Mouse (Mus musculus): ENCODE measurements around the gene G2e3. TPM values are rescaled to one million over a fixed set of nuclear protein-coding genes. Genes with fewer than 3 reads are reported as not detected.

The G2e3 gene
- total RNA-seq (2022), result 10 to 100 TPM in 3 of 4 experiments, 1 to 10 TPM in 1; 8.8 to 13.7 (median 11.6) TPM

DNA sequence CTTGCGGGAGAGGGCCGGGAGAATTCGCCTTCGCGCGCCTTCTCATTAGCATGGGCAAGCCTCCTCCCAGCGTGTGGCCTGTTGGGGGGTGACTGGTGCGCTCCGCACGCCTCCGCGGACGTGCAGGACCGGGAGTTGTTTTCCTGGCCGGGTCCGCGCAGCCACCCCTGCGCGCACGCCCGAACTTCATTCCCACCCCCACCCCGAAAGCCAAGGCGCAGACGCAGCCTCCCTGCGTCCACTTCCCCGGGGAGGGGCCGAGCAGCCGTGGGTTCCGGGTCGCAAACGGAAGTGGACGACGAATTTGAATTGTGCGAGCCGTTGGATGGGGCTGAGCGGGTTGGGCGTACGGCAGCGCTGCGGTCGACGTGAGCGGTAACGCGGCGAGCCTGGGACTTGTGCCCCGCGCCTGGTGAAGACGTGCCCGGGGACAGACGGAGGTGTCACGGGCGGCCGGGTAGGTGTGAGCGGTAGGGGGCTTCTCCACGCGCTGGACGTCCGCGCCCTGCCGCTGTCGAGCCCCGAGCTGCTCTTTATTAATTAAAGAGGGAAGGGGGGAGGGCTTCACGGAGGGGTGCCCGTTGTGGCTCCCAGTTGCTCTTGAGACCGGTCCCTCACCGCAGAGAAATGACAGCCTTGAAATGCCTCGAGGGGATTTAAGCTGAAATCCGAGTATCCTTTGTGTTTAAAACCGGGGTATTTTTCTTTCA is at the start of gene G2e3:
Gene G2e3, plus strand, starts transcription at position 74 of the 710 bp plus-strand sequence.
- DNase-seq (ENCODE audit: low spot score in 2 of 2), result peak; percentile 76 to 78

- DNase-seq (ENCODE audit: low spot score in 2 of 2), result no peak
These were observed 24.3 kb upstream of the G2e3 start for GRCm38 (mm10) chr12:51323604-51324003.

DNA sequence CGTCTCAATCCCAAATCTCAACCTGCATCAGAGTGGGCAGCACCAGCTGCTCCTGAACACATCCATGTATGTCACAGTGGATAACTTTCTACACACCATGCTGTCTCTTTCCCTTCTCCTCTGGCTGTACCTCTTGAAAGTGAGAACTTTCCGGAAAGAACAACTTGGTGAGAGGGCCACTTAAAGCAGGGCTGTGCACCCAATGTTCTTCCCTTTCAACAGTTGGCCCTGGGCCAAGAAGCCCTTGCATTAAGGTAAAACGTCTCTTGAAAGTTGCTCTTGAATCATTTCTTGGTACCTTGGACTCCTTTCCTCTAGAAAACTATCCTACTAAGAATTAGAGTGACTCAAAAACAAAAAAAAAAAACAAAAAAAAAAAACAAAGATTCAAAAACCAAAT is 21.0 kb upstream of the G2e3 start:
- no peak for DNase-seq (ENCODE audit: low spot score in 2 of 2)

DNA sequence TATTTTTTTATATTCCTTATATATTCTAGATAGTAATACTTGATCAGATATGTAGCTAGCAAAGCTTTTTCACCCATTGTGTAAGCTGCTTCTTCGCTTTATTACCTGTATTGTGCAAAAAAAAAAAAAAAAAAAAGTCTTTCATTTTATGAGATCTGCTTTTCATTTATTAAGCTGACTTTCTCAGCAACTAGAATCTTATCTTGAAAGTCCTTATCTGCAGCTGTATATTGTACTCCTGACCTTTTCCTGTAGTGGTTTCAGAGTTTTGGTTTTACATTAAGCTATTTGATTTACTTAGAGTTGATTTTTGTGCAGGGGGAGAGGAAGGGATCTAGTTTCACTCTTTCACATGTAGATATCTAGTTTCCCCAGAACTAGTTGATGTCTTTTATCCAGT is 10.8 kb upstream of the G2e3 start:
- DNase-seq (ENCODE audit: low spot score in 2 of 2), result no peak

GRCm38 (mm10) chr12:51346121-51346520 is 1.7 kb upstream of the G2e3 start:
- DNase-seq (ENCODE audit: low spot score in 2 of 2), result no peak

DNA sequence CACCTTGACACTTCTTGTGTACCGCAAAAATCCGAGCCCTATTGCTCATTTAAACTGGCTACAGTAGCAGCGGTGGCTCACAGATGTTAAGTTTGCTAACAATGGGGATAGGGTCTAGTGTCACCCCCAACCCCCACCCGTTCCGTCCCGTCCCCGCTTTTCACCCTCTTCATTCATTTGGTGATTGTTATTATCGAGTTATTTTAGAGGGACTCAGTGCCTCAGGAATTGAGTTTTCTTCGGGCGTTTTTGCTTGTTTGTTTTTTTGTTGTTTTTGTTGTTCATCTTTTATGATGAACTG is 787 bp downstream of the G2e3 start:
- DNase-seq (ENCODE audit: low spot score in 2 of 2), result no peak

DNA sequence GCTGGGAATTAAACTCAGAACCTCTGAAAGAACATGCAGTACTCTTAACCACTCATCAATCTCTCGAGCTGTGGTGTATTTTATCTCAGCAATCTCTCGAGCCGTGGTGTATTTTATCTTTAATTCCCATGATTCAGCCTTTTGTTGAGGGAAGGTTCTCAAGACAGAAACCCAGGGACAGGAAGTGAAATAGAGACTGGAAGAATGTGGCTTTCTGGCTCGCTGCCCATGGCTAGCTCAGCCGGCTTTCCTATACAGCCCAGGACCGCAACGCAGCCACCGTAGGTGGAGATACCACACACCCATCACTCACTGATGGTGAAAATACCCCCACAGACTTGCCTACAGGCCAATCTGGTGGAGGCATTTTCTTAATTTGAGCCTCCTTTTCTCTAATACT is 7.4 kb downstream of the G2e3 start:
- no peak for DNase-seq (ENCODE audit: low spot score in 2 of 2)

- DNase-seq (ENCODE audit: low spot score in 2 of 2), result no peak
These were observed 13.4 kb downstream of the G2e3 start for GRCm38 (mm10) chr12:51361294-51361693.

- DNase-seq (ENCODE audit: low spot score in 2 of 2), result no peak
These were observed 15.0 kb downstream of the G2e3 start for GRCm38 (mm10) chr12:51362898-51363297.

DNA sequence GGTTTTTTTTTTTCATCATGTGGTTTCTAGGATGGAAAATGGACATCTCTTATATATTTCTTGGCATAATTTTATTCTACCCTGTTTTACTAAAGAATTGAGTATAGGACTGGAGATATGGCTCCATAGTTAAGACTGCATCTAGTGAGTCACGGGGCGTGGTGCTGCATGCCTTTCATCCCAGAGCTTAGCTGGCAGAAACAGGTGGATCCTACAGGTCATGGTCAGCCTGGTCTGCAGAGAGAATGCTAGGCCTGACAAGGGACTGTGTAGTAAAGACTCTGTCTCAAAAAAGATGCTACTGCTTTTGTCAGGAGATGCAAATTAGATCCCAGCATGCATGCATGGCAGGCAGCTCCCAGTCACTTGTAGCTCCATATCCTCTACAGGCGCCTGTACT is 20.6 kb downstream of the G2e3 start:
- DNase-seq (ENCODE audit: low spot score in 2 of 2), result no peak

GRCm38 (mm10) chr12:51377003-51377887 is 29.4 kb downstream of the G2e3 start, which contains the start of gene Scfd1:
TSS of gene Scfd1 (plus strand) at chr12:51377510.
- DNase-seq (ENCODE audit: low spot score in 2 of 2), result peak; percentile 91 to 93

GRCm38 (mm10) chr12:51377888-51378190 is 30.0 kb downstream of the G2e3 start:
- no peak for DNase-seq (ENCODE audit: low spot score in 2 of 2)

GRCm38 (mm10) chr12:51399871-51400270 is 52.0 kb downstream of the G2e3 start:
- no peak for DNase-seq (ENCODE audit: low spot score in 2 of 2)

- peak in 1 of 2 experiments; percentile 13 for DNase-seq (ENCODE audit: low spot score in 2 of 2)
These were observed 54.3 kb downstream of the G2e3 start for GRCm38 (mm10) chr12:51402060-51402698.

DNA sequence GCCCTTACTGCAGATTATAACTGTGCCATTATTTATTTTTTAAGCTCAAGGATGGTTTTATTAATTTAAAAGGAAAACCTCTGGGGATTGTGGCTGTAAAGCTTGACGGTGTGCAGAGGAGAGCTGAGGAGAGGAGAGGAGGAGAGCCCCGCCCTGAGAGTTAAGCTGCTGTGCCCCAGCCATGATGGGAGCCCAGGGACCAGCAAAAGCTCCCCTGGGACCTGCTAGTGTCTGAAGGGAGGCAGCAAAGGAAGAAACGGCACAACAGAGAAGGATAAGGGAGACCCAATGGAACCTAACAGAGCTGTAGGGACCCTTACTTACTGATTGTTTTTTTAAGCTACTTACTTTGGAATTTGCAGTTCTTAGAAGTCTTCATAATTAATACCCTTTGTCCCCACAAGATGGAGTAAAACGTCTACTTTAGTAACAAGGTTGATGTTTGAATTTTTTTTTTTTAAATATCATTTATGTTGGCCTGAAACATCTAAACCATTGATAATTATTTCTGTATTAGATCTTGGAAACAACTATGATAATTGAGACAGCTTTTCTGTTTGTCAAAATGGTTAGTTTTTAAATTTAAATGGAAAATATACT is 56.2 kb downstream of the G2e3 start:
- no peak for DNase-seq (ENCODE audit: low spot score in 2 of 2)

- no peak for DNase-seq (ENCODE audit: low spot score in 2 of 2)
These were observed 63.5 kb downstream of the G2e3 start for GRCm38 (mm10) chr12:51411362-51411761.

Other genes starting within 250 kb of the G2e3 start
- gene Scfd1, start 29.4 kb downstream of the G2e3 start, total RNA-seq (2022), result 10 to 100 TPM; 41.6 to 45.0 (median 42.4) TPM
- gene Coch, start 245.3 kb downstream of the G2e3 start, total RNA-seq (2022), result 1 to 10 TPM; 3.5 to 4.7 (median 4.1) TPM